Mouse (Mus musculus) gastrocnemius, postnatal 36 days (tissue): ENCODE results near the gene Cdpf1. TPM values are rescaled to one million over a fixed set of nuclear protein-coding genes. Genes with fewer than 3 reads are reported as not detected.

Experiments used
- DNase-seq, 2 experiments: peaks; one replicate each; pipeline ENCODE4 v3.0.0; 2022
- intact Hi-C: fragments of 180-260 bp; cut with DNase I; formaldehyde crosslinking; loops from one replicate; pipeline ENCODE4 v1.15.1; 2025
- long read RNA-seq, 2 experiments: library from polyadenylated mRNA; stranded (forward); transcript quantifications; one replicate each; pipeline ENCODE4 v2.0.0; 2021
- total RNA-seq, 2 experiments: library from RNA; stranded (reverse); gene quantifications; 2 replicates each; pipeline ENCODE4 v1.2.3; 2021

Gene Cdpf1
- 10 to 100 TPM; 33.9 to 41.5 TPM for total RNA-seq
- long read RNA-seq, experiment 1, transcript Cdpf1-201 (5 exons, 997 nt), result major isoform, 14 of 27 reads
- long read RNA-seq, experiment 1, partial matches to known transcripts, result 1 of 27 reads
- long read RNA-seq, experiment 1, other reads (novel, unspliced or antisense), result 3 of 27 reads
- long read RNA-seq, experiment 2, transcript Cdpf1-202 (4 exons, 706 nt), result minor isoform, 5 of 27 reads
- long read RNA-seq, experiment 2, transcript Cdpf1-201 (5 exons, 997 nt), result major isoform, 12 of 27 reads
- long read RNA-seq, experiment 2, partial matches to known transcripts, result 6 of 27 reads
- long read RNA-seq, experiment 2, other reads (novel, unspliced or antisense), result 2 of 27 reads

DNA sequence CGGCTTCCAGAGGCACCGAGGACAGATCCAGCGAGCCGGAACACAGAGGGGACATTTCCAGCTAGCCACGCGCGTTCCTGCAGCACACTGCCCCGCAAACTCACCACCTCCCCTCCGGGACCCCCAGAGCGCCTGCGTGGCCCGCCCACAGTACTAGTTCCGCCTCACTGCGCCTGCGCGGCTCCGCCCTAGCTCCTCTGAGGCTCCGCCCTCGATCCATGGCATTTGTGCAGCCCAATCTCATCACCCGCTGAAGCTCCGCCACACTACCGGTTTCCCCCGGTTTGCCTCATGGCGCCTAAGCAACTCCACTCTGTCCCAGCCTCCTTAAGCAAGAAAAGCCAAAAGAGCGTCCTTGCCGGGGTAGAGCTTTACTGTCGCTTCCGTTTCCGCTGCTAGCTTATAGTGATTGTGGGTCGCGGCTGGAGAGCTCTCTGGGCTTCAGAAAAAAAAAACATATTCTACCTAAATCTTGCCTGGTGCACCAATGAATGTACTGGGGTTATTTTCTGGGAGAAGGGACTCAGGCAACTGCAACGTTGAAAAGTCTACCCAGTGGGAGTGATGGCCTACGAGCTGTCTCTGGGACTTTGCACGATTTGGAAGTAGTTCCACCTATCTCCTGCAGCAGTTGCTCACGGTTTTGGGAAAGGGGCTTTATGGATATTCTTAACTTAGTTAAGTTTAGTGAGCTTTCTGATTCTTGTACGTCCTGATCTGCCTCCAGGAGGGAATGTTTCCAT lies at the start of gene Cdpf1:
Gene Cdpf1, minus strand, starts transcription at position 163 of the 743 bp plus-strand sequence.
- DNase-seq, result peak; percentile 98 to 100
- intact Hi-C loops, result loop anchor here (5.0 kb wide), 1 partner anchor 74 kb away; no protein-coding TSS in a partner anchor

GRCm38 (mm10) chr15:85859490-85860031 lies 48.1 kb upstream of the Cdpf1 start, which contains the start of gene Gtse1:
Gene Gtse1 (plus strand): TSS chr15:85859745.
- peak; percentile 87 to 91 for DNase-seq
- intact Hi-C loops, result no loop called here

DNA sequence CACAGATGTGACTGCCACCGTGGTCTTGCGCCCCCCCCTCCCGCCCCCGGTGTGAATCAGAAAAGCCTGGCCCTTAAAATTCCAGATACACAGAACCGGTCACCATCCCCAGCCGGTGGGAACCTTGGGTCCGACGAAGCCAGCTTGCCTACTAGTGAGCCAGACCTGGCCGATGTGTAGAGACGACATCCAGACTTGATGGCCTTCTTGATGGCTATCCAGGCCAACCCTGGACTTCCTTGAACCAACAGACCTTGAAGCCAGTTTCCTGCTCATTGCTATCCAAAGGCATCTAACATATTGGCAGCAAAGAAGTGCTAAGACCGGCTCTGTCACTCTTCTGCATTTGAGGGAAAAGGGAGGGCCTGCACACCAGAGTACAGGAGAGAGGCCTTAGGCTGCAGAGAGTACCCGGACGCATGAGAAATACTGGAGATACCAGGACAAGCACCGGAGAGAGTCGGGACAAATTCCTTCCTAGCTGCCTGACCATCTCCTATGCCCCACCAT lies 47.5 kb upstream of the Cdpf1 start:
- intact Hi-C loops, result no loop called here
- no peak for DNase-seq

GRCm38 (mm10) chr15:85851656-85852392 lies 40.3 kb upstream of the Cdpf1 start:
- intact Hi-C loops, result no loop called here
- no peak for DNase-seq

GRCm38 (mm10) chr15:85845071-85845470 lies 33.6 kb upstream of the Cdpf1 start:
- no peak for DNase-seq
- intact Hi-C loops, result no loop called here

DNA sequence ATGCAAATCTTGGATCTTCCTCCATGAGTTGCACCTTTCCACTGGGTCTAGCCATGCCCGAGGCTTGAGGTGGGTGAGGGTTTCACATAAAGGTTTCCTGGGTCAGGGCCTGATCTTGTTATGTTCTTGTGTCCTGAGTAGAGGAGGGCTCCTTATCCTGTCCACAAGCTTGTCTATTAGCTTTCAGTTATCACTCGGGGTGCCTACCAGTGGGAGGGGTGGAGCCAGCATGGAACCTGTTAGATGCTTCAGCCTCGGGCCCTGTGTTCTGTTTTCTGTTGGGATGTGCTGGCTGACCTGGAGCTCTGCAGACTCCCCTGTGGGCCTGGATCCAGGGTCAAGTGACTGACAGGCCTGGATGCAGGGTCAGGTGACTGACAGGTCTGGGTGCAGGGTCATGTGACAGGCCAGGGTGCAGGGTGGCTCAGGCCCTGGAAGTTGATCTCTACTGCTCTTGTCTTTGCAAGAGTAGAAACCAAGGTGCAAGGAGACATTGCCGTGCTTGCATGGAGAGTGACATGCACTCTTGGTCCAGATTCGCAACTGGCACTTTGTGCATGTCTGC lies 30.4 kb upstream of the Cdpf1 start:
- no peak for DNase-seq
- intact Hi-C loops, result loop anchor here (1.0 kb wide), 1 partner anchor 126 kb away; no protein-coding TSS in a partner anchor

DNA sequence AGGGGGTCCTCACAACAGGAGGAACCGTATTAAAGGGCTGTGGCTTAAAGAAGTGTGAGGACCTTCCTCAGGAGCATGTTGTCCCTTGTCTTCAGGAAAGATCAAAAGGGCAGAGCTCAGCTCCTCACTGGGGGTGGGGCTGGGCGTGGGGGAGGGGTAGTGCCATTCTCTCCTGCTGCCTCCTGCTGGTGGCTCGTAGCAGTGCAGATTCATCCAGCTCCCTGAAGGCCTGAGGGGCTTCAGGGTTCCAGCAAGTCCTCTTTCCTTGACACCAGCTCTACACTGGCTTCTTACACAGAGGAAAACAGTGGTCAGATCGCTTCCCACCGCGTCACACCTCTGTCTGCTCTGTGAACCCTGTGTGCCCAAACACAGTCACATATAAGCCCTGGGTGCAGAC lies 29.5 kb upstream of the Cdpf1 start:
- intact Hi-C loops, result loop anchor here (1.0 kb wide), 1 partner anchor 125 kb away; no protein-coding TSS in a partner anchor
- DNase-seq, result no peak

DNA sequence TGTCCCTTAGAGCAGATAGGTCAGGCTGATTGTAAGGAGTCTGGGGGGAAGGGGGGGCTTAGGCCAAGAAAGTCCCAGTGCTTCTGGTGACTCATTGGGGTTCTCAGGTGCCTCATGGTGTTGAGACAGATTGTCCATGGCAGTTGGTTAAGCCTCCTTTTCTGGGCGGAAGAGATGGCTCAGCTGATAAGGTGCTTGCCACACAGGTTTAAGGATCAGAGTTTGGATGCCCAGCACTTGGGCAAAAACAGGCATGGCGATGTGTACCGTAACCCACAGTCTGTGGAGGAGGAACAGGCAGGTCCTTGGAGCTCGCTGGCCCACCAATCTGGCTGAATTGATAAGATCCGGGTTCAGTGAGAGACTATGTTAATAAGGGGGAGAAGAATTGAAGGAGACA lies 25.4 kb upstream of the Cdpf1 start:
- intact Hi-C loops, result no loop called here
- DNase-seq, result no peak

- intact Hi-C loops, result no loop called here
- DNase-seq, result no peak
Observed at GRCm38 (mm10) chr15:85835335-85835734, 23.8 kb upstream of the Cdpf1 start.

- no peak for DNase-seq
- intact Hi-C loops, result no loop called here
Observed at GRCm38 (mm10) chr15:85832599-85832998, 21.1 kb upstream of the Cdpf1 start.

DNA sequence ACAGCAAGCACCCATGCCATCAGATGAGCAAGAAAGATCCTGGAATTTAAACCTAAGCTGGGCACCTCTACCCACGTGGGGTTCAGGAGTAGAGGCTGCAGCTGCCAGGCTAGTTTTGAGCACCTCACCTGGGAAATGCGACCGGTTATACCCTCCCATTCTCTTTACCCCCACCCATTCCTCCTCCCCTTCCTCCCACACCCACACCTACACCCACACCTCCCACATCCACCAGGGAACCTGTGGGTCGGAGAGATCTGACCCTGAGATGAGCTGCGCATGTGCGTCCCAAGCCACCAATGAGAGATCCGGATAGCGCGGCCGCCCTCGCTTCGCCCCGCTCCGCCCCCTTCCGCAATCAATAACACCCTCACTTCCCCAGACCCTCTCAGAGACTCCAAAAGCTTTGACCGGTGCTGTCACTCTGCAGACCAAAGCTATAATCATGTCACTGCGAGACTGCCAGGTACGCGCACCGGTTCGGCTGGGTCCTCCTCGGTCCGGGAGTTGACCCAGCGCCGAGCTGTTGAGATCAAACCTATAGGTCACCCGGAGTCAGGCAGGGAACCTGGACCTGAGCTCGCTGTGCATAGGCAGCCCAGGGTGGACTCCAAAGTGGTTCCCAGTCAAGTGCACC lies 20.6 kb upstream of the Cdpf1 start, which contains the start of gene Ttc38:
Gene Ttc38, plus strand, starts transcription at position 353 of the 637 bp plus-strand sequence.
- intact Hi-C loops, result no loop called here
- peak; percentile 74 to 76 for DNase-seq

- intact Hi-C loops, result no loop called here
Observed at GRCm38 (mm10) chr15:85829470-85829869, 18.0 kb upstream of the Cdpf1 start.

GRCm38 (mm10) chr15:85828071-85828470 lies 16.6 kb upstream of the Cdpf1 start:
- no peak for DNase-seq
- intact Hi-C loops, result no loop called here

More at GRCm38 (mm10) chr15:85829470-85829869, 18.0 kb upstream of the Cdpf1 start:
- DNase-seq, result no peak

DNA sequence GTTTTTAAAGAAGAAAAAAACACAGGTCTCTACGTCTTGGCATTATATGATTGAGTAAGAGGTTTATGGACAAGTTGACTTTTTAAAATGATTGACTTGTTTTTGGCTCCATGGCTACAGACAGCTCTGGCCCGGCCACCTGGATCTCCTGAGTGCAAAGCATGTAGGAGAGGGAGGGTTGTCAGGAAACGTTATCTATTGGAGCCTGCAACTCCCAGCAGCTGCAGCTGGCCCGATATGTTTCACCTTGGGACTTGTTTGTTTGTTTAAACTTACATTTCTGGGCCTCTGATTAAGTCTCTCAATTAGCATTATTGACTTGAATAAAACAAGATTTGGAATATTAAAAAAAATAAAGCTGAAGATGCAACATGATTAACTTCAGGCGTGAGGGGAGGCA lies 15.2 kb upstream of the Cdpf1 start:
- no peak for DNase-seq

GRCm38 (mm10) chr15:85822011-85822359 lies 10.5 kb upstream of the Cdpf1 start:
- no peak for DNase-seq
- intact Hi-C loops, result no loop called here

More for the DNA sequence above, 15.2 kb upstream of the Cdpf1 start:
- intact Hi-C loops, result no loop called here

DNA sequence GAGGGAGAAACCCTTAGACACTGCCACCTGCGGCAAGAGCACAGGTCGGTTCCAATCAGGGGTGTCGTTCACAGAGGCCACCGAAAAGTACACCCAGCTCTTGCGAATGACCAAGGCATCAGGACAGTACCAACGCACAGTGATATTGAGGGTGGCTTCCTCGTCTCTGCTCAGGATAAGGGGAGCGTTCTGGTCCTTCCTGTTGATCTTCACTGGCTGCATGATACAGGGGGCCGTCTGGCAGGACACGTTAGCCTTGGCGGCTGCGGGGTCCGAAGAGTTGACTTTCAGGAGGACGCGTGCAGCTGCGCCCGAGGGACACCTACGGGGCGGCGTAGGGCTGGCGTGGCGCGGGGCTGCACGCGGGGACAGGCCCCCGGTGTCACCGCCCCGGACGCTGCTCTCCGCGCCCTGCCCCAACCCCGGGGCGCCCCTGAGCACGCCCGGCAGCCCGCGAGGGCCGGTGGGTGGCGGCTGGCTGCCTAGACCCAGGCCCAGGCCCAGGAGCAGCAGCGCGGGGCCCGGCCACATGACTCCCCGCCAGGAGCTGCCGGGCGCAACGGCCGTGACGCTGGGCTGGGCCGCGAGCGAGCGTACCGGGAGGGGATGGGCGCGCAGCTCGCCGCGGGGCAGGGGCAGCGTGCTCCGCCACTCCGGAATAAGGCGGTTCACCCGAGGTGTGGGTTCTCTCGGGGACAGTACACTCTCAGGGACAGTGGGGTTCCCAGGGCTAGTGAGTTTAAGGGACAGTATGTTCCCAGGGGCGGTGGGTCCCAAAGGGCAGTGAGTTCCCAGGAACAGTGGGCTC lies 9.9 kb upstream of the Cdpf1 start, which contains the start of gene Pkdrej:
Gene Pkdrej, minus strand, starts transcription at position 532 of the 808 bp plus-strand sequence.
- intact Hi-C loops, result no loop called here
- DNase-seq, result peak in 1 of 2 experiments; percentile 20

DNA sequence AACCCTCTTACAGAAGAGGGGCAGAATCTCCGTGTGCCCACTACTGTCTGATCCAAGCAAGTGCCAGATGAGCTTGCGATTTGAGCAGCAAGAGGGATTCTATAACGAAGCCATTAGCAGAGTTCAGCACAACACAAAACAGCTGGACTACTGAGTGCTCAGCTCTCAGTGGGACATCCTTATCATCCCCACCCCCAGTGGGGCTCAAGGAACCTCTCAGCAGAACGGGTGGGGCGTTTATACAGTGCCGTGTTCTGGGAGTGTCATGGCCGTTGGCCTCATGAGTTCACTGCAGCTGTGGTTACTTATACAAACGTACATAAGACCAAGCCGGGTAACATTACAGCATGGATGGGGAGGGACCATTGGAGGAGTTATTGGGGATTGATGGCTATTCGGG lies 1.9 kb upstream of the Cdpf1 start:
- intact Hi-C loops, result loop anchor here (5.0 kb wide), 1 partner anchor 76 kb away; no protein-coding TSS in a partner anchor
- DNase-seq, result no peak

GRCm38 (mm10) chr15:85810806-85811521 lies 533 bp downstream of the Cdpf1 start:
- peak in 1 of 2 experiments; percentile 70 for DNase-seq
- intact Hi-C loops, result loop anchor here (5.0 kb wide), 1 partner anchor 74 kb away; no protein-coding TSS in a partner anchor
